Mouse (Mus musculus): ENCODE measurements around the gene Cyp2d40. TPM values are rescaled to one million over a fixed set of nuclear protein-coding genes. Genes with fewer than 3 reads are reported as not detected.
"Not testable (repeated sequence)": the region's sequence is repeated elsewhere in the genome, so short reads cannot be mapped to it uniquely, and the experiment has no call there.

The Cyp2d40 gene
- not detected in 2 replicates for total RNA-seq (2015)
- total RNA-seq (2017), result not detected in 2 replicates

DNA sequence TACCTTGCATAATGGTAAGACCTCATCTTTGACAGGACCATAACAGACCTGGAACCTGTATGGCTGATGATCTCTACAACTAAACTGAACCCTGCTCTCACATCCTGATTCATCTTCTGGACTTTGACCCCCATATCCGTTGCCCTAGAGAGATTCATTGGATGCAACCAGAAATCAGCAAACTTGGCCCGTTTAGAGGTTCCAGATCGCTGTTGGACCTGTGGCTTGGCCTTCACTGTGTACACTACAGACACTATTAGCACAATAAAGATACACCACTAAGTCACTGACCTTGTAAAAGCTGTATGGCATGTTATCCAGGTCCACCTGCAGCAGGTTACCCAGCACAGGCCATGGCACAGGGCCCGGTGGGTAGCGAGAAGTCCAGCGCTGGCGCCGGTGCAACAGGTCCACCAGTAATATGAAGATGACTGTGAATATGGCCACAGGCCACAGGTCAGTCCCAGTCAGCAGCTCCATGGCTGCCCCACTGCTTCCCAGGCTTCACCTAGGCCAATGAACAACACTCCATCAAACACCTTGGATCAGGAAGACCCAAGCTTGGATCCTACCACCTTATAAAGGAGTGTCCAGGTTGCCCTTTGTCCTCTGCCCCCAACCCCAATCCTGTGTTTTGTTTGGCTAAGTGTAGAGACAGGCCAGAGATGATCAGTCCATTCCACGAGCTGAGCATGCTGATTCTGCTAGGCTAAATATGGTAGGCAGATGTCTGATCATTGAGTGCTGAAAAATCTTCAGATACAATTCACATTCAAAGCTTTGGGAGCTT, at the start of gene Cyp2d40:
Gene Cyp2d40 (minus strand): TSS at position 553 of the 790 bp plus-strand sequence.
- ATAC-seq (replicated peaks; ENCODE audit: poor library complexity), result no peak

DNA sequence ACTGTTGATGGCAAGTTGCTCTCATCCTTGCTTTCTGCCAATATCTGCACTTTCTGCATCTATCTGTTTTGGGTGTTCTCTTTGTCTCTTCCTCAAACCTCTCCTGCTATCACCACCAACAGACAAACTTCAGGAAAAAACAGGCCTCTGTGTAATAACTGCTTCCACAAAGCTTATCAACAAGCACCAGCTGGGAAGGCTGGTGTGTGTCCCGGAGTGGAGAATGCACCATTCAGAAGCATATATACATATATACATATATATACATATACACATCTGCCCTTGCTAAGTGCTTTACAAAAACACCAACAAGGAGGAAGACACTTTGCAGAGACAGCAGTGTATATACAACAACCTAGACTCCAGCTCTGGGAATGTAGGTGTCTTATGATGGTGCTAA, 46.6 kb upstream of the Cyp2d40 start:
- peak; percentile 82 for ATAC-seq (replicated peaks; ENCODE audit: poor library complexity)

DNA sequence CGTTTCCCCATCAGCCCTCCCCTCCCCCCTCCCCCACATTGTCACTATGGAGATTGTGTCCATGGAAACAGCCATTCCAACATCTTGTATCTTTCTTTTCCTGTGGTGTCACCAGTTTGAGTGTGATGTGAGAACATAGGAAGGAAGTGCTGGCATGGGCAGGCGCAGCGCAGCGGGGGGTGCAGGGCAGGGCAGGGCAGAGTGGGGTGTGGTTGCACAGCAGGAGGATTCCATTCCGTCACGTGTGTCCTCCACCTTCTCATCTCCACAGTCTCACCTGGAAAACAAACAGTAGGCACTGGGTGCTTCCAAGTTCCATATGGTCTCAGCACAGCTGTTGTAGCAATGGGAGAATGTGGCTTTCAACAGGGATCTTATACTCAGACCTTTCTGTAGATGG, 45.5 kb upstream of the Cyp2d40 start:
- peak; percentile 56 for ATAC-seq (replicated peaks; ENCODE audit: poor library complexity)

DNA sequence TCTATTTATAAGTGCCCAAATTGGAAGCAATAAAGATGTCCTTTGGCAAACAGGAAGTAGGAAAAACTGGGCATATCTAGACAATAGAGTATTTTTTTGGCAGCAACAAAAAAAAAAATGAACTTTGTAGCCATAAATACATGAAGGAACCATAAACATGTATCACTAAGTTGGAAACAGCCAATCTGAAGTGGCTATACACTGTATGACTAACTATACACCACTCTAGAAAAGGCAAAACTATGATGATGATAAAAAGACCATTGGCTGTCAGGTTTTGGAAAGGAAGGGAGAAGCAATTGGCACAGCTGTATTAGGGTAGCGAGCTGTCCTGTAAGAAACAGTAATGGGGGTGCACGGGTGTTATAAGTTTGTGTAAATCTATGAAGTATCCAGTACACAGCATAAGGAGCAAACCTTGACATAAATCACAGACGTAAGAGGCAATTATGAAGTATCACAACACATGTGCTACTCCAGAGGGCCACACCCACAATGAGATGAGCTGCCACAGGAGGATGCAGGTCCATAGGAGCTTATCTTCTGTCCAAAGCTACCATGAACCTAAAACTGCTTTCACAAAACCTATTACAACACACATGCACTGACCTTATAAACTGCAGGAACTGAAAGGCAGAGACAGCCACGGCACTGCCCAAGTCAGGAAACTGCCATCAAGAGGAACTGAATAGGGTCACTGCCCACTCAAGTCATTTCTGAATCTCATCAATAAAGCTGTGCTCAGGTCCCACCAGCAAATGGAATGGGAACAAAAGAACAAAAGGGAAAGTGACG, 43.2 kb upstream of the Cyp2d40 start:
- no peak for ATAC-seq (replicated peaks; ENCODE audit: poor library complexity)

DNA sequence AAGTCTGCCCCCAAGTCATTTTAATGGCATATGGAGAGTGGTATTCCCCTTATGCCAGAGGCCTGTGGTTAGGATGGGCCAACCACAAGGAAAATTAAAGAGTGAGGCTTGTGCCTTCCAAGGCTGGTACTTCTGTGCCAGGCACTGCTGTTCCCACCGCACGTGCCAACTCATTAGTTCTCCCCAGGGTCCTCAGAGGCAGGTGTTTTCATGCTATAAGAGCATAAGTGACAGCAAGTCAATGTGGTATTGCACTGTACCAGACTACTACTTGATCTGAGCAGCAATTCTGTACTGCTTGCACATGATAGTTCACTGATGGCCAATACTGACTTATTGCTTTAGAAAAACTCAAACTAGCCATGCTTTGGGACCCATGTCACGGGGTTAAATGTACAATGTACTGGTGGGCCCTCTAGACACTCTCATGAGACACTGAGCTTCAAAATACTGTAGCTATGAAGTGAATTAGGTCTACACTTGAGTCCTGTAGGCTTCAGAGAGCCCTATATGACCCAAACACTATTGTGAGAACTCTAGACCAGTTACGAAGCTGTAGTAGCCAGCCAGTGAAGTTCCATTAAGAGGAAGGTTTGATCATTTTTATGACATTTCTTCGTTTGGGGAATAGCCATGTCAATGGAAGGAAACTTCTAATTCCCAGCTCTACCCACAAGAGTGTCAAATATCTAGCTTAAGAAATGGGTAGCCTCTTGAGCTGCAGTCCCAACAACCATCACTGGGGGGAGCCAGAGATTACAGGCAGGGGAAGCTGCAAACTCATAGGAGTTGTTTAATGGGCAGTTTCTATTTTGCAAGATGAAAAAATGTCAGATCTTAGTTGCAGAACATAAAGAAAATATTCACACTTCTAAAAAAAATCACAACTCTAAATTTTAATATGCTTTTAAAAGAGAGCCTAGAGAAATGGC, 41.0 kb upstream of the Cyp2d40 start:
- ATAC-seq (replicated peaks; ENCODE audit: poor library complexity), result peak; percentile 84

DNA sequence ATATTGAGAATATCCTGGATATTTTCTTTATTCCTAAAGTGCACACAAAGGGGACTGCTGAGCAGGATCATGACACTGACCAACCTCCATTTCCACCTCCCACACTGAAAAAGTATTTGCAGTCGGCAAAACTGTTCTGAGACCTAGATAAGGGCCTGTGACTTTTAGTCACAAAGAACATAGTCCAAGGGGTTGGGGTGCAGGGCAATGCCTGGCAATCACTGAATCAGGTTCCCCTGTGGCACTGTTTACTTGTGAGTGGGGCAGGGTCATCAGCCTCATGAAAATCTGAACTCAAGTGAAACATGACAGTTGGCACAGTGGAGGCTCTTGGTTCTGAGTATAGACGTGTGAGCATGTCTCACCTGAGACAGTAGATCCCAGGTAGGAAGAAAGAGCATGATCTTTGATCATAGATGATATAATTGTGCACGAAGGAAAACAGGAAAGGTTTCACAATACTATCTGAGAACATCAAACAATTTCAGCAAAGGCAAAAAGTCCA, 32.0 kb upstream of the Cyp2d40 start:
- ATAC-seq (replicated peaks; ENCODE audit: poor library complexity), result no peak

DNA sequence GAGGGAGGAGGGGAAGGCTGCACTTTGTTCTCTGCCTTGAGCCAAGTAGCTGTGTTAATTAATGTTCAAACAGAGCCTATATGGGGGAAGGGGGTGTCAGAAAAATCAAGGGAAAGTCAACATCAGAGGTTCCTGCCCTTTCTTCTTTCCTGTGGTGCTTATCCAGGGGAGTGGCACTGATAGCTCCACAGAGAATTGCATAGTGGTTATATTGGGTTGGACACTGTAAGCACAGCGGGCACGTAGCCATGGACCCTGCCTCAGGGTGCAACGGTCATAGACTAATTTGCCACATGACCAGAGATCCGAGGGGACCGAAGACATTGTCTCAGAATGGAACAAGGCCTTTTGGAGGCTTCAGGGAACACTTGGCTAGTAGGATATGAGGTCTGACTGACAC, 30.3 kb upstream of the Cyp2d40 start, which contains the start of gene Cyp2d26:
Gene Cyp2d26 (minus strand): TSS at position 18 of the 400 bp plus-strand sequence.
- ATAC-seq (replicated peaks; ENCODE audit: poor library complexity), result no peak

DNA sequence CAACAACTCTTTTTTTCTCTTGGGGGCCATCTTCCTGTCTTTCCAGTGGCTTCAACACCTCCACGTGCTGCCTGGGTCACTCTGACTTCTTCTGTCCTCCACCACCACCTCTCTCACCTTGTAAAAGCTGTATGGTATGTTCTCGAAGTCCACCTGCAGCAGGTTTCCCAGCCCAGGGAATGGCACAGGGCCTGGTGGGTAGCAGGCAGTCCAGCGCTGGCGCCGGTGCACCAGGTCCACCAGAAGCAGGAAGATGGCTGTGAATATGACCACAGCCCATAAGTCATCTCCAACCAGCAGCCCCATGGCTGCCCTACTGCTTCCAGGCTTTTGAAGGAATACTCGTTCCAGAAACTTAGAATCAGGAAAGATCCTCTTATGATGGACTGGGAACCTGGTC, 29.9 kb upstream of the Cyp2d40 start:
- ATAC-seq (replicated peaks; ENCODE audit: poor library complexity), result no peak

DNA sequence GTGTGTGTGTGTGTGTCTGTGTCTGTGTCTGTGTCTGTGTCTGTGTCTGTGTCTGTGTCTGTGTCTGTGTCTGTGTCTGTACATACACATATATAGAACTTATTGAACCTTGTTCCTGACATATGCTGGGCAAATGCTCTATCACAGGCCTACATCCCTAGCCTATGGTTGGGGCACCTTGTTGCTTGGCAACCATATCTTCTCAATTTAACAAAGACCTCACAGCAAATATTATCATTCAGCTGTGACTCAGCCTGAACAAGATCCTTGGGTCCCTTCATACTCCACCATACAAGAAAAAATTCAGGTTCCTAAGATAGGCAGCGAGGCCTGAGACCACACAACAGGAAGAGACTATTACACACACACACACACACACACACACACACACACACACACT, 29.5 kb upstream of the Cyp2d40 start:
- no peak for ATAC-seq (replicated peaks; ENCODE audit: poor library complexity)

DNA sequence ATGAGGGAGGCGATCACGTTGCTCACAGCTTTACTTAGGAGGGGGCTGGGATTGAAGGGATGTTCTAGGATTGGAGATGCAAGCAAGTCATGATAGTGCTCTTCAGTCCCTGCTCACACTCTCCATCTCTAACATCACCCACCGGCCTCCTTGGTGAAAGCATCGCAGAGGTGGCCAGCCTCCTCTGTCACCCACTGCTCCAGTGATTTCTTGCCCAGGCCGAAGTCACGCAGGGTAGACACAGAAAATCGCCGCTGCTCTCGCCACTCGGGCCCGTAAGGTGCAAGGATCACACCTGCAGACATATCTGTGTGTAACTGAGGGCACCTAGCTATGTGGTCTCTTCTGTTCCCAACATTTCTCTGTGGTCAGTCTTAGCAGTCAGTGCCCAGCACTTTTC, 28.6 kb upstream of the Cyp2d40 start:
- no peak for ATAC-seq (replicated peaks; ENCODE audit: poor library complexity)

DNA sequence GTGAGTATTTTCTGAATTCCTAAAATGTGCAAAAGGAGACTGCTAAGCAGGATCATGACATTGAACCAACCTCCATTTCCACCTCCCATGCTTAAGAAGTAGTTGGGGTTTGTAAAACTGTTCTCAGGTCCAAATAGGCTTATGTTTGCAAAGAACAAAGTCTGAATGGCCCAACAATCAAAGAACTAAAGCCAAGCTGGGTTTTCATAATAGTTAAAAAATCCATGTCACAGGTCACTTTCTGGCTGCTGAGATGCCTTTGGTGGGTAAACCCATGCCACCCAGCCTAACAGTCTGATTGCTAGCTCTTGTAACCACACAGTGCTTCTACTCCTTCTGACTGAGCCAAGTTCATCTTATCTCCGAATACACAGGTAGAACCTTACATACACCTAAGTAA, 20.6 kb upstream of the Cyp2d40 start:
- no peak for ATAC-seq (replicated peaks; ENCODE audit: poor library complexity)

DNA sequence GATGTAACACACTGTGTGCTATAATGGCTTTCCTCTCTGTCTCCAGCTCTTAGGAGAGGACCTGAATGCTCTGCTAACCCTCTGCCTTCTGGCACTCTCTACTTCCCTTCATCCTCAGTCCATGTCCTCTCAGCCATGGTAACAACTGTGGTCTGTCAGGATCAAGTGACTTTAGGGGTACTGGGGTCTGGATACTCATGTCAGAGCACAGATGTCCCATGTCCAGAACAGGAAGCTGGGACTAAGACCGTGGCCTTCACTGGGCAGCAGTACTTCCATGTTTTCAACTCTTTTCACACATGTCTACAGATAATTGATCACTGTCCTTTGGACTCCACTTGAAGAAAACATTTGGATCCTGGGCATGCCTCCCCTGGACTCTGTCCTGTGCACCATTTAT, 19.8 kb upstream of the Cyp2d40 start:
- no peak for ATAC-seq (replicated peaks; ENCODE audit: poor library complexity)

DNA sequence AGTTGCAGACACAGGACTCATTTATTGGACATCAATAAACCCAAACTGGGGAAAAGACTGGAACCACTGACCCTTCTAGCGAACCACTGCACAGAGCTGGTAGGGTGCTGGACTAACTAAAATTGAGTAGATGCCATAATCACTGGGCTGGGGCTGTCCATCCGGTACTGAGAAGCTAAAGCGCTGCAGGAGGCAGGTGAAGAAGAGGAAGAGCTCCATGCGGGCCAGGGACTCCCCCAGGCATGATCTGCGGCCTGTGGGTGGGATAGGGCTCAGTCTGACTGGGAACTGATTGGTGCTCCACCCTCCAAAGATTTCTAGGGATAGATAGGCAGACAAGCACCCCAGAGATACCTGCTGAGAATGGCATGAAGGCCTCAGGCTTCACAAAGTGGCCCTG, 13.9 kb upstream of the Cyp2d40 start:
- not testable (repeated sequence) for ATAC-seq (replicated peaks; ENCODE audit: poor library complexity)

DNA sequence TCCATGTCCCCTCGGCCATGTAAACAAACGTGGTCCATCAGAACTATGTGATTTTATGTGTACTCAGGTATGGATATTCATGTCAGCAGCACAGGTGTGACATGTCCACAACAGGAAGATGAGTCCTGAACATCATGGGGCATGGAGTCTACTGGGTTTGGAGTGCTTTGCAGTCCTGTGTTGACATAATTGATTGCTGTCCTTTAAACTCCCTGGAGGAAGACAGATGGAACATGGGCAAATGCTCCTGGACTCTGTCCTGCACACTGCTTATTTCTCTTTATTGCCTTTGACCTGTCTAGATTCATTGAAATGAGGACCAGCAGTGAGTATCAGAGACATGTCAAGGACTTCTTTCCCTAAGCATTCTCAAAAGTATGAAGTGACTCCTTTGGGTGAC, 2.0 kb upstream of the Cyp2d40 start:
- no peak for ATAC-seq (replicated peaks; ENCODE audit: poor library complexity)

DNA sequence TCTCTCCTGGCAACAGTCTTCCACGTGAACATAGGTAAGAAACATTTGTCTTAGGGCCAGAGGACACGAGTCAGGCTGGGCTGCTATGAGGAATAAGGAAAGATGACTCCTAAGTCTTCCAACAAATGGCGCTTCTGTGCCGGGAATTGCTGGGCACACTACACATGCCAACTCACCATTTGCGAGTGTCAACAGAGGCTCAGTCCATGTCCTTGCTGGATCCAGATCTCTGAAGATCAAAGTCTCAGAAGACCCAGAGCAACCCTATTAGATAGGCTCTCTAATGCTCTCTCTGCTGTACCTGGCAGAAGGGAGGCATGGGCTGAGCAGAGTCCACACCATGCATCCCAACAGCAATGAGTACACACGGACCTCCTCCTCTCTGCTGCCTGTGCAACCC, 898 bp upstream of the Cyp2d40 start:
- ATAC-seq (replicated peaks; ENCODE audit: poor library complexity), result no peak

DNA sequence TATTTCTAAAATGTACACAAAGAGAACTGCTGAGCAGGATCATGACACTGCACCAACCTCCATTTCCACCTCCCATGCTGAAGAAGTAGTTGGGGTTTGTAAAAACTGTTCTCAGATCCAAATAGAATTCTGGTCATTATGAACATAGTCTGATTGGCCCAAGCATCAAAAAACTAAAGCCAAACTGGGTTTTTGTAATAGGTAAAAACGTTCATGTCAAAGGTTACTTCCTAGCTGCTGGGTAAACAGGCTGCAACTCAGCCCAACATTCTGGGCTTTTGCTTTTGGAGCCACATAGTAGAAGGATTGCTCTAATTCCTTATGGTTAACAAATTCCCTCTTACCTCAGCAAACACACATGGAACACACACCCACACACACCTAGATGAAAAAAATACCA, 15.8 kb downstream of the Cyp2d40 start:
- ATAC-seq (replicated peaks; ENCODE audit: poor library complexity), result no peak

DNA sequence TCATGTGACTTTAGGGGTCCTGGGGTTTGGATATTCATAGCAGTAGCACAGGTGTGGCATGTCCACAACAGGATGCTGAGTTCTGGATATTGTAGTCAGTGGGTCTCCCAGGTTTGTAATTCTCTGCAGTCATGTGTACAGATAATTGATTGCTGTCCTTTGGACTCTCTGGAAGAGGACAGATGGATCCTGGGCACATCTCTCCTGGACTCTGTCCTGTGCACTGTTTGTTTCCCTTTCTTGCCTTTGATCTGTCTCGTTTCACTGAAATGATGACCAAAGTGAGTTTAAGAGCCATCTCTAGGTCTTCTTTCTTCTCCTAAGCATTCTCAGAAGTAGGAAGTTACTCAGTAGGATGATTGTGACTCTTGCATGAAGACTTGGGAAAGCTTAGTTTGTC, 16.5 kb downstream of the Cyp2d40 start:
- ATAC-seq (replicated peaks; ENCODE audit: poor library complexity), result no peak

DNA sequence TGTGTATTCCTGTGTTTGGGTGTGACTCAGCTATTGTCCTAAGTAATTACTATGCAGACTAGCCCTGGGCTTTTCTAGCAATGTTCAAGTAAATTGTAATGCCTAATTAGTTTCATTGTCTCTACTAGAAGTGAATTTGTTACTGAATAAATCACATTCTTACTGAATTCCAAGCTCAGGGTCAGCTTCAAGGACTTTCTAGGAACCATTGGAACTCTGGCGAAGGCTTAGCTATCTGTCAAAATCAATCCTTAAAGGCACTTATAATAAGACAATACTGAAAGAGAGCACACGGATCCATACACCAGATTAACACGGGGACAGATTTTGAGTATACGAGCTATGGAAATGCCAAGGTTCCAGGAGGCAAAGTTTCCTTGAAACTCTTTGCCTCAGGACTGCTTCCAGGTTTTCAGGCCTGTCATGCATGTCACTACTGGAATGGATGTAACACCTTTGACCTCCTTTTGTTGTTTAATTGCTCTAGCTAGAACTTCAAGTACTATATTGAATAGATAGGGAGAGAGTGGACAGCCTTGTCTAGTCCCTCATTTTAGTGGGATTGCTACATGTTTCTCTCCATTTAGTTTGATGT, 30.6 kb downstream of the Cyp2d40 start:
- ATAC-seq (replicated peaks; ENCODE audit: poor library complexity), result not testable (repeated sequence)

Data from megakaryocyte progenitor cell, adult 5-6 weeks (primary cell).